Mouse (Mus musculus) liver, adult 2 months (tissue): ENCODE data around the gene Gm10318. TPM values are rescaled to one million over a fixed set of nuclear protein-coding genes. Genes with fewer than 3 reads are reported as not detected.
A peak's percentile ranks its signal among the peaks of the same experiment; 100 is the strongest.

Source experiments
- DNase-seq: peaks from one replicate; pipeline ENCODE4 v3.0.0-alpha.2; 2011; ENCODE audit warnings: low read depth, low spot score; ENCODE audit errors: extremely low read depth
- H3K27ac ChIP-seq: fragments of 200-500 bp; replicated peaks from 2 replicates; pipeline ENCODE4 v1.5.1; 2012; ENCODE audit warnings: low read depth, mild to moderate bottlenecking, control low read depth, inconsistent platforms, low read length; ENCODE audit not compliant: insufficient read depth
- H3K27me3 ChIP-seq: fragments of 200-500 bp; 2 replicates; pipeline ENCODE4 v1.6.1; 2012; ENCODE audit warnings: mild to moderate bottlenecking, moderate library complexity, low read length, inconsistent platforms; ENCODE audit not compliant: control insufficient read depth, insufficient read depth
- H3K36me3 ChIP-seq: fragments of 200-500 bp; 2 replicates; pipeline ENCODE4 v1.6.1; 2012; ENCODE audit warnings: low read length, inconsistent platforms; ENCODE audit not compliant: control insufficient read depth, insufficient read depth
- H3K4me1 ChIP-seq: fragments of 200-500 bp; 2 replicates; pipeline ENCODE4 v1.6.1; 2011; ENCODE audit warnings: low read length; ENCODE audit not compliant: control insufficient read depth, insufficient read depth
- H3K4me3 ChIP-seq: fragments of 200-500 bp; 2 replicates; pipeline ENCODE4 v1.5.1; 2011; ENCODE audit warnings: low read depth, mild to moderate bottlenecking, control low read depth, low read length, moderate library complexity; ENCODE audit not compliant: insufficient read depth
- H3K79me2 ChIP-seq: fragments of 200-500 bp; 2 replicates; pipeline ENCODE4 v1.6.1; 2012; ENCODE audit warnings: inconsistent platforms, mild to moderate bottlenecking, low read length, moderate library complexity; ENCODE audit not compliant: control insufficient read depth, insufficient read depth
- H3K9ac ChIP-seq: fragments of 200-500 bp; 2 replicates; pipeline ENCODE4 v1.6.1; 2012; ENCODE audit warnings: low read depth, mild to moderate bottlenecking, control low read depth, inconsistent platforms, low read length
- CTCF ChIP-seq: fragments of 200-500 bp; IDR thresholded peaks from 2 replicates; pipeline ENCODE4 v1.5.1; 2011; ENCODE audit warnings: low read depth, low read length, control low read depth
- POLR2A ChIP-seq: fragments of 200-500 bp; IDR thresholded peaks from 2 replicates; pipeline ENCODE4 v1.6.1; 2011; ENCODE audit warnings: low read length, control low read depth; ENCODE audit not compliant: insufficient read depth; ENCODE audit errors: extremely low read depth
- WGBS: fragments of 180-500 bp; shearing (Covaris S2); methylation state at CpG from one replicate; pipeline ENCODE4 v1.1.7; 2018; 5-methylcytosine and 5-hydroxymethylcytosine counted together
- polyA plus RNA-seq: library from polyadenylated mRNA; depleted of rRNA; stranded (reverse); fragments of >200 nt; gene quantifications from 2 replicates; pipeline ENCODE4 v1.2.3, GENCODE M21; 2012
- total RNA-seq: library from RNA; depleted of rRNA; stranded (reverse); fragments of >200 nt; gene quantifications from 2 replicates; pipeline ENCODE4 v1.2.3, GENCODE M21; 2014

Gene Gm10318
- total and polyA plus RNA-seq, 2 experiments: not detected

DNA sequence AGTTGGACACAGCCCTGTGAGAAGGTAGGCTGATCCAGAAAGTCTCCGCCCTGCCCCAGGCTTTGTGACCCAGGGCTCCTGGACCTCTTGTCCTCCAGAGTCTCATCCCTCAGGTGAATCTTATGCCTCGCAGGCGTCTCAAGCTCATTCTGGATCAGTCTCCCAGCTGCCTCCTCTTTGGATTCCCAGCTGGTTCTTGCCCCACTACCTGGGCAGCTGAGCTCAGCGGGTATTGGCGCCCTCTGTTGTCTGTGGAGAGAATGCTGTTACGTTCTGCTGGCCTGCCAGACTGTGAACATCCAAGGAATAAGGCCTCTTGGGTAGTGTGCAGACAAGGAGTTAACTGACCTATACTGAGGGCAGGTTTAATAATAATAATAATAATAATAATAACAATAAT is 26.3 kb downstream of the Gm10318 start:
- Histone ChIP-seq H3K9ac (no peak overlapping the region), H3K27ac (no peak overlapping the region), H3K4me3 (no peak overlapping the region), H3K27me3 (no peaks in the 10 kb centered on the region), H3K36me3 (no peaks in the 10 kb centered on the region), H3K4me1 (no peaks in the 10 kb centered on the region), H3K79me2 (no peaks in the 10 kb centered on the region)
- WGBS: 72% methylated on average over 6 of the region's 6 CpGs
- no peak for DNase-seq
- TF ChIP-seq POLR2A (no peak), CTCF (peak; percentile 82)

DNA sequence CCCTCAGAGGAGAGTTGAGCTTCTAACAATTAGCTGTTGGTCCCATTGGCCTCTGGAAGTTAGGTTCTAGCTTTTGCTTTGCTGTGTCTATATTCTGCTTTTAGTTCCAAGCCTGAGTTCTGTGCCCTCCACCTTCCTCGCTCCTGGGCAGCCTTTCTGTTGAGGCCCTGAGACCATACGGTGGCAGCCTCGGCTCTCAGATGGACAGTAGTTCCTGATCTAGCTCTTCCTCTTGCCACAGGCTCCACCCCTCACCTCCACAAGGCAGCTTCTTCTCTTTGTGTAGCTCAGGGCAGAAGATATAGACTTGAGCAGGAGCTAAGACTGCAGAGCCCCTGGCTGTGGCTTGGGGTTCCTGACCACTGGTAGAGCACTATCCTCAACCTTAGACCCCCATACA is 27.6 kb downstream of the Gm10318 start:
- Histone ChIP-seq H3K4me3 (no peak overlapping the region), H3K27ac (no peak overlapping the region), H3K9ac (no peak overlapping the region), H3K79me2 (no peaks in the 10 kb centered on the region), H3K4me1 (no peaks in the 10 kb centered on the region), H3K27me3 (no peaks in the 10 kb centered on the region), H3K36me3 (no peaks in the 10 kb centered on the region)
- TF ChIP-seq CTCF (peak; percentile 53), POLR2A (no peak)
- 49% methylated on average over 3 of the region's 3 CpGs for WGBS
- peak; percentile 26 for DNase-seq

DNA sequence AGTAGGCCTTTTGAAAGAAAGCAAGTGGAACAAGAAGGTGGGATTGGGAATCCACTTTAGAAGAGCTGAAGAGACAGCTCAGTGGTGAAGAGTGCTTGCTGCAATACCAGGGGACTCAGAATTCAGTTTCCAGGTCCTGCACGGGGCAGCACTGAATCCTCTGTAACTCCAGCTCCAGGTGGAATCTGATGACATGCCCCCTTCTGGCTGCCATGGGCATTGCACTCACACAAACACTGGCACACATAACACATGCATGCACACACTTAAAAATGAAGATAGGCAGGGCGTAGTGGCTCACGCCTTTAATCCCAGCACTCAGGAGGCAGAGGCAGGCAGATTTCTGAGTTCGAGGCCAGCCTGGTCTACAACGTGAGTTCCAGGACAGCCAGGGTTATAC is 29.9 kb downstream of the Gm10318 start:
- Histone ChIP-seq H3K4me1 (no peaks in the 10 kb centered on the region), H3K9ac (no peak overlapping the region), H3K36me3 (no peaks in the 10 kb centered on the region), H3K27ac (no peak overlapping the region), H3K27me3 (no peaks in the 10 kb centered on the region), H3K4me3 (no peak overlapping the region), H3K79me2 (no peaks in the 10 kb centered on the region)
- WGBS: 87% methylated on average over 5 of the region's 5 CpGs
- DNase-seq: no peak
- TF ChIP-seq CTCF (peak; percentile 23; the same call in 1 of the 2 replicates), POLR2A (no peak)

DNA sequence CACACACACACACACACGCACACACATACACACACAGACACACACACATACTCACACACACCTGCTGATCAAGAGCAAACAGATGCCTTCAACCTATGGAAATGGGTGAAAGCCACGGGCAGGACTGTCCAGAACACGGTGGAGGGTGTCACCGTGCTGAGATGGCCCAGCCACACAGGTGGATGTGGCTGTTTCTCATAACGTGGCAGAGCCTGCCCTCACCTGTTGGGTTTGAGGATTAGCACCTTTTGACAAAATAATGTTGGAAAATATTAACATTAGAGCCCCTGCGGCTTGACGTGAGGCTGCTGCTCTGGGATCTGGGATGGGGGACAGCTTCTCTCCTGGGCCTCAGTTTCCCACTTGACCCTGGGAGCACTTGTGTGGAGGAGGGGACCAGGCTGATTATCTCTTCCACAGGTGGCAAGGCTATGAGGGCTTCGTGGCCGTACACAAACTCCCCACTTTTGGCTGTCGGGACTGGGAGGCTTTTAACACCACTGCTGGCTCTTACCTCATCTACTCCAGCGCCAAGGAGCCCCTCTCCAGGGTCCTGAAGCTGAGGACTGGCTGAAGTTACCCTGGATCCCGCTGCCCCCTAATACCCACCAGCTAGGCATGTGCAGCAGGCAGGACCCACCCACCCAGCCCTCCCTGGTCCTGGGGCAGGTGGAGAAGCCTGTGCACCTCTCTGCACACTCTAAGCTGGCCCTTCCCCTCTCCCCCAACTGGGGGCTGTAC is 33.5 kb downstream of the Gm10318 start:
- TF ChIP-seq POLR2A (no peak), CTCF (no peak)
- Histone ChIP-seq H3K27ac (no peak overlapping the region), H3K4me1 (no peaks in the 10 kb centered on the region), H3K36me3 (no peaks in the 10 kb centered on the region), H3K27me3 (no peaks in the 10 kb centered on the region), H3K4me3 (no peak overlapping the region), H3K9ac (no peak overlapping the region), H3K79me2 (no peaks in the 10 kb centered on the region)
- WGBS: 61% methylated on average over 12 of the region's 12 CpGs
- no peak for DNase-seq

DNA sequence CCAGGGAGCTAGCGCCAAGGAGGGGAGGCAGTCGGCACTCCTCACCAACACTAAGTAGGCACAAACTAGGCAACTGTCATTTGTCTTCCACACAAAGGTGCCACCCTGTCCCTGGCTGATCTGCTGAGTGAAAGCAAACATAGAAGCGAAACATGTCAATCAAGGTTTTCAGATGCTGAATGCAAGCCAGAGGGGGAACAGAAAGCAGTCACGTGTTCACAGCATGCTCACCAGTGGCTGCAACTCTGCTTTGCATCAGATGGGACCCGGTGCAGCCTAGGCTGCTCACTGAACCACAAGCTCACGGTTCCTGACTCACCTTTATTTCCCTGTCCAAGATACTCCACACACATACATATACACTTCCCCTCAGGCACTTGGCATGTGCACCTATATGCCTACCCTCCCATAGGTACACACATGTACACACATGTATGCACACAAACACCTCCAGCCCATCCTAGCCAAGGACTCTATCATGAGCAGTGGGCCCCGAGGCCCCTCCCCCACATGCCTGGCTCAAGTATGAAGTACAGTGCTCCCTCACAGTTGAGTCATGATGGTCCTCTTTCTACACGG is 38.4 kb downstream of the Gm10318 start:
- H3K36me3 ChIP-seq: no peaks in the 10 kb centered on the region
- WGBS: 77% methylated on average over 8 of the region's 8 CpGs
- no peak for TF ChIP-seq POLR2A
- TF ChIP-seq CTCF: no peak
- no peaks in the 10 kb centered on the region for H3K4me1 ChIP-seq
- H3K4me3 ChIP-seq: no peak overlapping the region
- H3K9ac ChIP-seq: no peak overlapping the region
- DNase-seq: no peak
- no peaks in the 10 kb centered on the region for H3K27me3 ChIP-seq
- H3K27ac ChIP-seq: no peak overlapping the region
- H3K79me2 ChIP-seq: no peaks in the 10 kb centered on the region

DNA sequence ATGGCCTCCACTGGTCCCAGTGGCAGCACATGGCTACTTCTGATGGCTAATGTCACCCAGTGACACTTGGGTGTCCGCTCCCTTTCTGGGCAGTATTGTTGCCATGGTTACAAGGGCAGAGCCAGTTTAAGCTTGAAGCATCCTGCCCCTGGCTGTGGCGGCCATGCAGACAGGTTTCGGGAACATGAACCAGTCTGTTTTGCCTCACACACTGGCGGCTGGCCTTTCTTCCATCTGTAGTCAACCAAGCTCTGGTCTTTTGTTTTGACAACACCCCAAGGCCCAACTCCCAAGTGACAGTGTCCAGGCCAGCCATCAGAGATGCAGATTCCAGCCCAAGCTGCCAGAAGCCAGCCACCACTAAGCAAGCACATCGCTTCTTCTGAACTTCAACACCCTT is 42.9 kb downstream of the Gm10318 start:
- H3K36me3 ChIP-seq: no peaks in the 10 kb centered on the region
- TF ChIP-seq POLR2A (no peak), CTCF (no peak)
- peaks cover 14% of the 10 kb centered on the region for H3K4me1 ChIP-seq
- no peak for DNase-seq
- H3K4me3 ChIP-seq: no peak overlapping the region
- no peaks in the 10 kb centered on the region for H3K79me2 ChIP-seq
- H3K27me3 ChIP-seq: no peaks in the 10 kb centered on the region
- WGBS: 92% methylated on average over 5 of the region's 5 CpGs
- H3K9ac ChIP-seq: no peak overlapping the region
- H3K27ac ChIP-seq: no peak overlapping the region
